Mouse (Mus musculus) stomach, embryonic 14.5 days (tissue): ENCODE results near the gene Unc79. TPM values are rescaled to one million over a fixed set of nuclear protein-coding genes. Genes with fewer than 3 reads are reported as not detected.

Experiments
- microRNA-seq: library from miRNA; unstranded; fragments of <30 nt; microRNA quantifications from one replicate; pipeline ENCODE4, GENCODE M21; 2016
- polyA plus RNA-seq: library from polyadenylated mRNA; unstranded; fragments of >200 nt; fragmentation: Nextera tagmentation; extraction: Ambion mirVana; gene quantifications from 2 replicates; pipeline ENCODE4 v1.2.1, GENCODE M21; 2014

Gene Unc79
- polyA plus RNA-seq, 1 experiment from 2014 or later, result 1.1 TPM

Small RNA genes lying within 50 kb of the gene (microRNA-seq; reads per million reads assigned to microRNA genes)
- gene Gm44324, result not detected

Other genes starting within 250 kb of the Unc79 start
- gene Itpk1, start 243.9 kb upstream of the Unc79 start, polyA plus RNA-seq, result 15.9 and 17.1 TPM in 2 replicates
- gene Moap1, start 205.2 kb upstream of the Unc79 start, polyA plus RNA-seq, result 20.6 and 22.9 TPM in 2 replicates
- gene Tmem251, start 205.1 kb upstream of the Unc79 start, polyA plus RNA-seq, result 12.2 and 13.8 TPM in 2 replicates
- not detected in 2 replicates for gene Gm28051, start 191.1 kb upstream of the Unc79 start, polyA plus RNA-seq
- gene Gon7, start 191.1 kb upstream of the Unc79 start, polyA plus RNA-seq, result 28.2 and 29.6 TPM in 2 replicates
- gene Ubr7, start 190.9 kb upstream of the Unc79 start, polyA plus RNA-seq, result 45.5 and 45.9 TPM in 2 replicates
- 26.2 and 26.6 TPM in 2 replicates for gene Gm20604, start 190.2 kb upstream of the Unc79 start, polyA plus RNA-seq
- 29.2 and 29.5 TPM in 2 replicates for gene Btbd7, start 70.4 kb upstream of the Unc79 start, polyA plus RNA-seq
- not detected in 2 replicates for gene Cox8c, start 49.5 kb upstream of the Unc79 start, polyA plus RNA-seq